22 mouse cellular contexts compared by ENCODE assay signal in genomic region chr6:113429965-113430364, GRCm38 (mm10). TPM values are rescaled to one million over a fixed set of nuclear protein-coding genes. Genes with fewer than 3 reads are reported as not detected.
"Had no signal": no experiment of that assay in that cellular context is flagged by ENCODE, and none has a peak within 500 bp of the region (broad histone marks: within the 10 kb centered on the region; RNA-seq: fewer than 3 reads in every experiment).

No protein-coding gene starts in this region.

- H3K27me3 ChIP-seq: lung, embryonic 15.5 days; midbrain, embryonic 13.5 days; midbrain, embryonic 15.5 days; neural tube, embryonic 13.5 days; neural tube, embryonic 15.5 days had no signal

- H3K9ac ChIP-seq: lung, embryonic 15.5 days; midbrain, embryonic 13.5 days; midbrain, embryonic 15.5 days; neural tube, embryonic 13.5 days; neural tube, embryonic 15.5 days had no signal

- H3K4me1 ChIP-seq: lung, embryonic 15.5 days; midbrain, embryonic 13.5 days; midbrain, embryonic 15.5 days; neural tube, embryonic 13.5 days; neural tube, embryonic 15.5 days had no signal

- H3K9me3 ChIP-seq: lung, embryonic 15.5 days; midbrain, embryonic 13.5 days; midbrain, embryonic 15.5 days; neural tube, embryonic 13.5 days; neural tube, embryonic 15.5 days had no signal

- H3K4me3 ChIP-seq: lung, embryonic 15.5 days; midbrain, embryonic 13.5 days; midbrain, embryonic 15.5 days; neural tube, embryonic 13.5 days; neural tube, embryonic 15.5 days had no signal

- H3K36me3 ChIP-seq: lung, embryonic 15.5 days; midbrain, embryonic 13.5 days; midbrain, embryonic 15.5 days; neural tube, embryonic 13.5 days; neural tube, embryonic 15.5 days had no signal

- ATAC-seq: lung, postnatal 0 days; midbrain, embryonic 13.5 days; midbrain, embryonic 15.5 days had no signal

- H3K4me2 ChIP-seq: lung, embryonic 15.5 days; midbrain, embryonic 11.5 days; midbrain, embryonic 13.5 days; midbrain, embryonic 15.5 days; neural tube, embryonic 13.5 days; neural tube, embryonic 15.5 days had no signal

- DNase-seq: lung, adult 2 months; lung, postnatal 14 days; lung, postnatal 36 days; retina, postnatal 1 day; right cerebral cortex, adult 18-20 months; right cerebral cortex, postnatal 25 days; right cerebral cortex, postnatal 4 days; spleen, adult 18-20 months; thymus, adult 18-20 months; thymus, postnatal 14 days; thymus, postnatal 36 days had no signal

- H3K27ac ChIP-seq: lung, embryonic 15.5 days; macrophage; midbrain, embryonic 13.5 days; midbrain, embryonic 15.5 days; neural tube, embryonic 13.5 days; neural tube, embryonic 15.5 days had no signal

RNA-seq across cellular contexts. Expression of gene Cidec, which starts 5.6 kb away (rescaled TPM):
- total RNA-seq: megakaryocyte progenitor cell, adult 5-6 weeks; midbrain, postnatal 0 days; monocyte, adult 5-6 weeks had no signal
- polyA plus RNA-seq: lung, embryonic 15.5 days; macrophage; midbrain, embryonic 11.5 days; midbrain, embryonic 13.5 days; midbrain, embryonic 15.5 days; neural tube, embryonic 13.5 days; neural tube, embryonic 15.5 days had no signal

RNA-seq across cellular contexts. Expression of gene Il17re, which starts 28.3 kb away (rescaled TPM):
- total RNA-seq: monocyte, adult 5-6 weeks had no signal
- polyA plus RNA-seq: macrophage had no signal
